Mouse (Mus musculus) bone marrow macrophage, adult 2 months (primary cell): ENCODE data around the gene Racgap1. TPM values are rescaled to one million over a fixed set of nuclear protein-coding genes. Genes with fewer than 3 reads are reported as not detected.

ENCODE experiments used
- H3K27ac ChIP-seq: 2 replicates; pipeline ENCODE4 v1.5.1; 2012; ENCODE audit warnings: low read depth, low read length; ENCODE audit not compliant: insufficient read depth
- H3K4me1 ChIP-seq: 2 replicates; pipeline ENCODE4 v1.6.1; 2012; ENCODE audit warnings: low read length; ENCODE audit not compliant: control insufficient read depth, insufficient read depth
- H3K4me3 ChIP-seq: 2 replicates; pipeline ENCODE4 v1.5.1; 2012; ENCODE audit warnings: mild to moderate bottlenecking, low read length, moderate library complexity; ENCODE audit not compliant: insufficient read depth
- CTCF ChIP-seq: IDR thresholded peaks from 2 replicates; pipeline ENCODE4 v1.5.1; 2012; ENCODE audit warnings: low read depth, mild to moderate bottlenecking, low read length, moderate library complexity
- POLR2A ChIP-seq: IDR thresholded peaks from 2 replicates; pipeline ENCODE4 v1.6.1; 2012; ENCODE audit warnings: mild to moderate bottlenecking, low read depth, low read length, borderline replicate concordance
- polyA plus RNA-seq: library from polyadenylated mRNA; stranded (reverse); fragments of >200 nt; gene quantifications from 2 replicates; pipeline ENCODE4 v1.2.4, GENCODE M21; 2012; ENCODE audit not compliant: missing spikeins, insufficient read depth, insufficient read length

Gene Racgap1
- polyA plus RNA-seq, 1 experiment = 56.8 TPM

DNA sequence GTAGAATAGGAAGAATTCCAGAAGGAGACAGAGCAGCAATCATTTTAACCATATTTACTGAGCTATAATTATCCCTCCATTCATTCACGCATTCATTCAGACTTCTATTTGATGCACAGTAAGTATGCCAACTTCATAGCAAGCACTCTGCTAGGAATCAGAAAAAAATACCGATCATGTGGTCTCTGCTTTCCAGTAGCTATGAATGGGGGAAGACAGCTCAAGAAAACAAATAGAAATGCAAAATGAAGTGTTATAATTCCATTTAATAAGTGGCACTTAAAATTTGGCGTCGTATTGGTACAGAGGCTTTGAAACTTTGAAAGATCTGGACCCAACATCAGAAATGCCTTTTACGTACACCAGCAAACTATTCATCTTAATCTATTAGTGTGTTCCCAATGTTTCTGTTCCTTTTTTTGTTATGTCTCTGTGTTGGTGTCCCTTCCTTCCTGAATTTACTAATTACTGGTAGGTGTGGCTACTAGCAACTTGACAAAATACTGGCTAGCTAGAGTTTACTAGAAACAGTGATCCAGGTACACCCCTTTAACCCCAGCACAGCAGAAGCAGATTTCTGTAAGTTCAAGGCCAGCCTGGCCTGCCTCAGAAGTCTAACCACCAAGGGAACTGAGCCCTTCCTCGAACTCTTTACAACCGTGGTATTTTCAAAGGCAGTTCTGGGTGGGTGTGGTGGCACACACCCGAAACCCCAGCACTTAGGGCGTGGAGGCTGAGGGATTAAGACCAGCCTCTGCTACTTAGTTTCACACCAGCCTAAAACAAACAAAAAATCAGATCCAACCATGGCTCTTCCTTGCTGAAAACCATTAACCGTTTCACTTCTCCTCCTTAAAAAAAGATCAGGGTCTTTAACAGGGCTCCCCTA is 772 bp upstream of the Racgap1 start:
- Histone ChIP-seq H3K4me3 (peak overlapping the region; percentile 61), H3K27ac (peak overlapping the region; percentile 53), H3K4me1 (peaks cover 21% of the 10 kb centered on the region)
- TF ChIP-seq CTCF = no peak
- TF ChIP-seq POLR2A = no peak

DNA sequence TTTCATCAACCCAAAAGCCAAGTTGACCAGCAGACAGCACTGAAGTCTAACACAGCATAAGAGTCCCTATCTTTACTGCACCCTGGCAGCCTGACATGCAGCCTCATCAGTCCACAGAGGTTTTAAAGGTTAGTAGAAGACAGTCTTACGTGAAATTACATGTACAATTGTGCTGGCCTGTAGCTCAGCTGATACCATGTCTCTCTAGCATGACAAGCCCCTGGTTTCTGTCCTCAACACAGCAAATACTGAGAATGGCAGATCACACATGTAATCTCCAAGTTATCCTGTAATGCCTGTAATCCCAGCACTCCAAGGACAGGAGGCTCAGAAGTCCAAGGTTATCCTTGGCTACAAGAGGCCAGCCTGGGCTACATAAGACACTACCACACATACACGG is 1.2 kb downstream of the Racgap1 start:
- H3K4me1 ChIP-seq = peaks cover 29% of the 10 kb centered on the region
- no peak overlapping the region for H3K27ac ChIP-seq
- peak overlapping the region; percentile 78 for H3K4me3 ChIP-seq
- TF ChIP-seq POLR2A (no peak), CTCF (no peak)

DNA sequence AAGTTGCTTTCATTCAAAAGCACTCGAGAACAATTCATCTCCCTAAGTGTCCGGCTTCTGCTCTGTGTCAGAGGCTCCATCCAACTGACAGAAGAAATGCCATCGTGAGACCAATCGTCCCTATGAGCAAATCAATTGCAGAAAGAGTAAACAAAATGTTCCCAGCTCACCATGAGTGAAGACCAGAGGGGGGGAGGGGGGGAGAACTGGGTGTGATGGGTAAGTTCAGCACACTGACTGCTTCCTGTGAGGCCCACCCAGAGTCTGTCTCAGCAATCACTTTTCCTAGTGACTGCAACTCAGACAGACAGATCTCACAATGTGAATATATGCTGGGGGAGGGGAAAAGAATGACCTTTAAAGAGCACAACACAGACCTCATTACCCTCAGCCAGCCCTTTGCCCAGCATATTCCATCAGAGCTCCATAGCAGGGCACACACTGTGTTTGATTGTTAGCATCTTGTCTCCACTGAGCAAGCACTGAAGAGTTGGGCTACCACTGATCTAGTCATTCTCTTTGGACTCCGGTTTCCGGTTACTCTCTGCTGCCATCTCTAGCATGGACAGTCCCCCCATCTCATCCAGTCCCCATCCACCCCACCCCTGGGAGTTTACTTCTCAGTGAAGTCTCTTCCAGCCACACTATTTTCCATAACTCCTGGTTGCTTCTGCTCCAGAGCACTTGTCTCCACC is 2.2 kb downstream of the Racgap1 start:
- TF ChIP-seq POLR2A = no peak
- TF ChIP-seq CTCF = no peak
- no peak overlapping the region for H3K27ac ChIP-seq
- H3K4me3 ChIP-seq = no peak overlapping the region
- peaks cover 35% of the 10 kb centered on the region for H3K4me1 ChIP-seq

DNA sequence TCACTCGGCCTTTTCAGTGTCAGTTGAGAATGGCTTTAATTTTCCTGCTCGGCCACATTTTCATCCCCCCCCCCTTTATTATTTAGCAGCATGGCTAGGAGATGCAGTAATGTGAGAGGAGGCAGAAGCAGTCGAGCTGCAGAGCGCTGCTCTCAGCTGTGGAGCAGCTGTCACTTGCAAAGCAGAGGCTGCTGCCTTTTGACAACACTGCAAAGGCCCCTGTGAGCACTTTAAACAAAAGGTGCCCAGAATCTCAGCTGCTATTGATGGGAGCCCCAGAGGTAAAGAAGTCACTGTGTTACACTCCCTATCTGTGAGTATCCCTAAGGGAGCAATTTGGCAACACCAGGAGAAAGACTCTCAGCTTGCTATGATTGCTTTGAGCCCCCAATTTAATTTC is 3.1 kb downstream of the Racgap1 start:
- TF ChIP-seq CTCF (no peak), POLR2A (no peak)
- Histone ChIP-seq H3K4me1 (peaks cover 44% of the 10 kb centered on the region), H3K27ac (no peak overlapping the region), H3K4me3 (no peak overlapping the region)

DNA sequence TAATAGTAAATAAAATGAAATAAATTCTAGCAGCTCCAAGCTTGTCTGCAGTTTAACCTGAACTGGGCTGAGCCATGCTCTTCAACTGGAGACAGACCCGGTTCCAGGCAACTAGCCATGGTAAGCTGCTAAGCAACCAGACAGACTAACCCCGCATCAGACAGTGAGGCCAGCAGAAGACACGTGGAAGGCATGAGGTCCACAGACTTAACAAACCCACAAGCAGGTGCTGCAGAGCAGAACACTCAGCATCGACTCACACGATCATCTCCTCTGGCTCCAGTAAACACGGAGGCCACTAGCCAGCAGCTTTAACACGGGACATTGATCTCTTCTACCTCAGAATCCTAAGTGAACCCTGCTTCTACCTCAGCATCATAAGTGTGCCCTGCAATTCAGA is 6.7 kb downstream of the Racgap1 start:
- Histone ChIP-seq H3K27ac (no peak overlapping the region), H3K4me1 (peaks cover 33% of the 10 kb centered on the region), H3K4me3 (no peak overlapping the region)
- no peak for TF ChIP-seq CTCF
- no peak for TF ChIP-seq POLR2A

DNA sequence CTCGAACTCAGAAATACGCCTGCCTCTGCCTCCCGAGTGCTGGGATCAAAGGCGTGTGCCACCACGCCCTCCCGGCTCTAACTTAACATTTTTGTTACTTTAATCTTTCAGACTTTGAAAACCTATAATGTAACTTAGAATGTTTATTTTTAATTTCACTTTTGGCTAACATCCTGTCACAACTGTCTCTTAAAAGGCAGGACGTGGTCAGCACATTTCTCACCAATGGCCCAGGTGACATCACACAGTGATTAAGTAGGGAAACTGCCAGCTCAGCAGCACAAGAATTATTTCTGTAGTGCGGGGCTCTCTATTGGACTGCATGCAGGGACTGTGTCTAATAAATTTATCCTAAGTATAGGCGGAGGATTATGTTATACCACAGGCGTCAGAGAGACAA is 7.6 kb downstream of the Racgap1 start:
- no peak overlapping the region for H3K4me3 ChIP-seq
- TF ChIP-seq POLR2A (no peak), CTCF (no peak)
- no peak overlapping the region for H3K27ac ChIP-seq
- H3K4me1 ChIP-seq = peaks cover 25% of the 10 kb centered on the region

DNA sequence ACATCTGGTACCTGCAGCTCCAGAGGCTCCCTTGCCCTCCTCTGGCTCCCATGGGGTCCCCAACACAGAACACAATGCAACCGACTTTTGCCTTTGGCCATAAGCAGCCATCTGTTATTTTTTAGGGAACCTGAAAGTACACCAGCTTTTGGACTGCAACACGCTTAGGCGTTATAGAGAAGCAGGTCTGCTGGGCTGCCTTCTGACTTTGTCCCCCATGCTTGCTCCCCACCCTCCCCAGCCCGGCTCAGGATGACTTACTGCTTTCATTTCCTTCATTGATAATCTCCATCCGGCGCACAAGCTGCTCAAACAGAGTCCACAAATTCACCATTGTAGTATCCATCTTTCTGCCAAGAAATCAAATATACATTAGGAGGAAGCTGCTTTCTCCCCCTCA is 8.8 kb downstream of the Racgap1 start:
- no peak overlapping the region for H3K27ac ChIP-seq
- TF ChIP-seq CTCF (no peak), POLR2A (no peak)
- H3K4me3 ChIP-seq = no peak overlapping the region
- H3K4me1 ChIP-seq = peaks cover 23% of the 10 kb centered on the region

DNA sequence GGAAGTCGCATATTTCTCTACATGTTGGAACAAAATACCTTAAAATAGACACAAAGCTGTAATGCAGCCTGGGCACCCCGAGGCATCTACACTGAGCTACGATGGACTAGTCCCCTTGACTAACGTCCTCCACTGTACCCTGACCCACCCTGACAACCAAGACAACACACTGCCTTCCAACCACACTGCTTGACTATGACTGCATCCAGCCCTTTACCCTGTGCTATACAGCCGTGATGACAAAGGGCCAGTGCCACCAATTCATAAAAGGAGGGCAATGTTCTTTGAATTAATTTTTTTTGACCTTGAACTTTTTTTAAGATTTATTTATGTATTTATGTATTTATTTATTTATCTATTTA is 13.4 kb downstream of the Racgap1 start:
- Histone ChIP-seq H3K4me1 (peaks cover 3% of the 10 kb centered on the region; the same call in 1 of the 2 replicates), H3K27ac (no peak overlapping the region), H3K4me3 (no peak overlapping the region)
- no peak for TF ChIP-seq CTCF

DNA sequence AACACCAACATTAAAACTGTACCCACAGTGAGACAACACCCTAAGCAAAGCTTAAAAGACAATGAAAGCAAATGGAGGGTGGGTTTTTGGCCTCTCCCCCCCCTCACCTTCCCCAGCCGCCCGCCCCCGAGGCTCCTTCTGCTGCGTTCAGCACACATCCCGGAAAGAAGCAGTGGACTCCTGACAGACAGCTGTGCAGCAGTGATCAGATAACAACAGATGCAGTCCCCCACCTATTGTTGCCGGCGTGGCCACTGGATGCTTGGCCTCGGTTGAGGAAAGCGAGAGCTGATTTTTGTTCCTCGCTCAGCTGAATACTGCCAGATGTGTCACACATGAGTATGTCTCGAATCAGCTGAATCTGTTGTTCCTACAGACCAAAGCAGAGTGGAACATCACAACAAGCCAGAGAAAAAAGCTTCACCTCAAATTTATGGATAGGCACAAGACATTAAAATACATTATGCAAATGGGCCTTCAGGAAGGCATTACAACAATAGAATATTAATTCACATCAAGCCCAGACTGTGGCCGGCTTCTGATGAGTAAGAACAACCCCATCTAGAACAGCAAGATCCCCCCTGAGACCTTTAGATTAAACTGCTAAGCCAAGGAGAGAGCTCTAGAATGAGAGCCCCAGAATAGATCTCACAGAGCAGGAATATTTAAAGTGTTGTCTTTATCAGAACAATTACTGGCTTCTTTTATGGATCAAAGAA is 13.9 kb downstream of the Racgap1 start:
- Histone ChIP-seq H3K4me1 (peaks cover 3% of the 10 kb centered on the region; the same call in 1 of the 2 replicates), H3K27ac (no peak overlapping the region), H3K4me3 (no peak overlapping the region)
- no peak for TF ChIP-seq CTCF
- no peak for TF ChIP-seq POLR2A
